Mouse (Mus musculus) ES-E14 (cell line): ENCODE measurements around the gene Srebf1. TPM values are rescaled to one million over a fixed set of nuclear protein-coding genes. Genes with fewer than 3 reads are reported as not detected.

Experiments
- DNase-seq: peaks from one replicate; pipeline ENCODE4 v3.0.0-alpha.2; 2013; ENCODE audit warnings: low read depth, low spot score
- H3K27ac ChIP-seq: 2 replicates; pipeline ENCODE4 v1.5.1; 2012; ENCODE audit warnings: low read depth, mild to moderate bottlenecking, low read length, moderate library complexity, mixed read lengths; ENCODE audit not compliant: poor library complexity, insufficient read depth, severe bottlenecking
- H3K36me3 ChIP-seq: 2 replicates; pipeline ENCODE4 v1.6.1; 2012; ENCODE audit warnings: mild to moderate bottlenecking, low read length, moderate library complexity, mixed read lengths; ENCODE audit not compliant: control insufficient read depth, poor library complexity, insufficient read depth, severe bottlenecking
- H3K4me1 ChIP-seq, 2 experiments: fragments of 150-350 bp in 1 of 2; sonication (generic) in 1 of 2; 2 replicates each; pipeline ENCODE4 v1.6.1; 2012; ENCODE audit warnings: low read length in 2 of 2, mild to moderate bottlenecking in 1 of 2, mixed read lengths in 1 of 2; ENCODE audit not compliant: control insufficient read depth in 2 of 2, insufficient read depth in 2 of 2, poor library complexity in 1 of 2
- H3K4me3 ChIP-seq, 2 experiments: fragments of 150-350 bp in 1 of 2; sonication (generic) in 1 of 2; 2 replicates each; pipeline ENCODE4 v1.5.1; 2012; ENCODE audit warnings: low read length in 2 of 2, low read depth in 1 of 2, mild to moderate bottlenecking in 1 of 2, mixed read lengths in 1 of 2; ENCODE audit not compliant: insufficient read depth in 1 of 2, poor library complexity in 1 of 2, severe bottlenecking in 1 of 2
- H3K9ac ChIP-seq: 2 replicates; pipeline ENCODE4 v1.6.1; 2012; ENCODE audit warnings: low read depth, mild to moderate bottlenecking, low read length, mixed read lengths; ENCODE audit not compliant: poor library complexity, insufficient read depth, severe bottlenecking
- H3K9me3 ChIP-seq: fragments of 150-350 bp; sonication (generic); 2 replicates; pipeline ENCODE4 v1.6.1; 2012; ENCODE audit warnings: low read depth, mild to moderate bottlenecking, low read length; ENCODE audit not compliant: control insufficient read depth, insufficient read depth
- CHD2 ChIP-seq: IDR thresholded peaks from 2 replicates; pipeline ENCODE4 v1.6.1; 2014; ENCODE audit warnings: mild to moderate bottlenecking, low read depth, low read length, inconsistent platforms
- HCFC1 ChIP-seq: IDR thresholded peaks from 2 replicates; pipeline ENCODE4 v1.6.1; 2012; ENCODE audit warnings: low read length, inconsistent platforms, borderline replicate concordance; ENCODE audit not compliant: insufficient read depth
- MAFK ChIP-seq: IDR thresholded peaks from 2 replicates; pipeline ENCODE4 v1.6.1; 2014; ENCODE audit warnings: mild to moderate bottlenecking, low read depth, low read length, inconsistent platforms; ENCODE audit not compliant: insufficient read depth
- ZC3H11A ChIP-seq: IDR thresholded peaks from 2 replicates; pipeline ENCODE4 v1.6.1; 2012; ENCODE audit warnings: low read depth, mild to moderate bottlenecking, inconsistent platforms, low read length, borderline replicate concordance
- ZNF384 ChIP-seq: IDR thresholded peaks from 2 replicates; pipeline ENCODE4 v1.6.1; 2012; ENCODE audit warnings: low read depth, low read length, inconsistent platforms
- in situ Hi-C, 2 experiments: fragments of 600-800 bp; cut with MboI; formaldehyde crosslinking; loops; one replicate each; pipeline ENCODE4 v1.15.1; 2025; ENCODE audit warnings: low sequenced_read_pairs in 2 of 2, inconsistent platforms in 1 of 2; ENCODE audit not compliant: unreplicated experiment in 2 of 2
- total RNA-seq: library from RNA; depleted of rRNA; stranded (reverse); fragments of 300-350 nt; gene quantifications from 2 replicates; pipeline ENCODE4 v1.2.3, GENCODE M21; 2012

Gene Srebf1
- total RNA-seq, 1 experiment: 136 TPM

DNA sequence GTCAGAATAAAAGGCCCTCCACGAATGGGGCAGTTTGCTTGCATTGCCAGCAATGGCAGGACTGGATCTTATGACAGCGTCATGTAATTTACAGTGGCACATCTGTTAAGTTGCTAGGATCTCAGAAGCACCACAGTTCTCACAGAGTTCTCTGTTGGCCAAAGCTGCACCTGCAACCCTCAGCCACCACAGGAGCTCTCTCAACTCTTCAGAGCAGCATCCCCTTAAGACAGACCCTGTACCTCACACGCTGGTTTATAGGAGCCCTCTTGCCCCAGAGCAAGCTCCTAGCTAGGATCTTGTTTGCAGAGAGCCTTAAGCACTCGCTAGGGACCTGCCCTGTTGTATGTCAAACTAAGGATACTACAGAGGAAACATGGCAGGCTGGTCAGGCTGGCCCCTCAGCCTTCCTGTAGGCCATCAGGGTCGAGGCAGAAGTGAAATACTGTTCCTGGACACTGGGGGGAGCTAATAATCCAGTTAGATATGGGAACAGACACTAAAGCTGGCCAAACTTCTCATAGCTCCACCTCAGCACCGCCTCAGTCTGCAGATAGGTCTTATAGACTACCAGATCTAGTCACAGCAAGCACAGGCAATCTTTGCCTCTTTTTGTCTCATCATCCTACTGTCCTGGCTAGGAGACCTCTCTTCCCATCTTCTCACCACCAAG is 28.7 kb upstream of the Srebf1 start:
- Histone ChIP-seq H3K27ac (no peak overlapping the region), H3K36me3 (no peaks in the 10 kb centered on the region), H3K9ac (no peak overlapping the region), H3K4me3 (no peak overlapping the region), H3K9me3 (no peaks in the 10 kb centered on the region), H3K4me1 (peaks cover 6 to 11% of the 10 kb centered on the region in 2 experiments; a peak in 3 of 4 replicates)
- in situ Hi-C loops: no loop called here
- DNase-seq: no peak
- no peak for TF ChIP-seq HCFC1
- peak; percentile 34; the same call in 1 of the 2 replicates for TF ChIP-seq ZC3H11A

DNA sequence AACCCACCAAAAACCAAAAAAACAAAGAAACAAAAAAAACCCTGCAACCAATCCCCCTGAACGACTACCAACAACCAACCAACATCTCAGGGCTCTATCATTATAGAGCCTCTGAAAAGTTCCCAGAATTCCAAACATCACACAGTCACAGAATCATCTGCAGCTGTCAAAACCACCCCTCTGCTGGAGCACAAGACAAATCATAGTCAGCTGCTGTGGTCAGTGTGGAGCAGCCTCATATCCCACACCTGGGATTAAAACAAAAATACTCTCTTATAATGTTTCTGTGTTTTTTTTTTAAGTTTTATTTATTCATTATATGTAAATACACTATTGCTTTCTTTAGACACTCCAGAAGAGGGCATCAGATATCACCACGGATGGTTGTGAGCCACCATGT is 27.5 kb upstream of the Srebf1 start:
- Histone ChIP-seq H3K9me3 (no peaks in the 10 kb centered on the region), H3K36me3 (no peaks in the 10 kb centered on the region), H3K9ac (no peak overlapping the region), H3K4me1 (peaks cover 6 to 12% of the 10 kb centered on the region in 2 experiments; a peak in 3 of 4 replicates), H3K4me3 (no peak overlapping the region), H3K27ac (no peak overlapping the region)
- DNase-seq: no peak
- no peak for TF ChIP-seq MAFK
- no peak for TF ChIP-seq ZNF384
- no peak for TF ChIP-seq ZC3H11A
- no peak for TF ChIP-seq HCFC1
- no peak for TF ChIP-seq CHD2
- in situ Hi-C loops: no loop called here

DNA sequence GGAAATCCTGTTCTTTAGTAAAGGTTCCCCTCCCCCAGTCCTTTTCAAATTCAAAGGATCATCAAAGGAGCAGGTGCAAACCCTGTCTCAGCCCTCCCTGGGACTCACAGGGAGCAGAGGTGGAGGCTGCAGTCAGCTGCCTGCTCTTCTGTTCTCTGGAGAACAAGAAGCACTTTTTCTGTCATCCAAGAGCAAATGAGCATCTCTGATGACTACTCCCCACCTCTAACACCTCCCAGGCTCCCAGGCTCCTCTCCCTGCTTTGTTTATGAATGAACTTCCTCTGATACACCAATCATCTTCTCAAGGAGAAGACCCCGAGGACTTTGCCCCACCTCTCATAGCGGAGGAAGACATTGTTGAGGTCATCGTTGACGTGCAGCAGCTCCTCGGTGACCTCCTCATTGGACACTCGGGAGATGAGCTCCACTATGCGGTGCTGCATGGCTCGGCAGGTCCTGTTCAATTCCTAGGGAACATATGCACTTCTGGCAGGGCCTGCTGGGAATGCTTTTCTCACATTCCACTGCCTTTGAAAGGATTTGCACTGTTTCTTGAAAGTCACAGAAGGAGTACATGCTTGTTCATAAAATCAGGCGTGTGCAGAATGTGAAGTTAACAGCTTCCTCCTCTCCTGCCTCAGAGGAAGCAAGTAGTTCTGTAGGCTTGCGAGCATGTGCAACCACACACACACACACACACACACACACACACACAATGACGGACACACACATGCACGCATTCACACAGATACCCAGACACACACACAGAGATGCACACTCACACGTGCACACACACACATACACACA is 26.4 kb upstream of the Srebf1 start:
- peak; percentile 66 for DNase-seq
- H3K27ac ChIP-seq: no peak overlapping the region

DNA sequence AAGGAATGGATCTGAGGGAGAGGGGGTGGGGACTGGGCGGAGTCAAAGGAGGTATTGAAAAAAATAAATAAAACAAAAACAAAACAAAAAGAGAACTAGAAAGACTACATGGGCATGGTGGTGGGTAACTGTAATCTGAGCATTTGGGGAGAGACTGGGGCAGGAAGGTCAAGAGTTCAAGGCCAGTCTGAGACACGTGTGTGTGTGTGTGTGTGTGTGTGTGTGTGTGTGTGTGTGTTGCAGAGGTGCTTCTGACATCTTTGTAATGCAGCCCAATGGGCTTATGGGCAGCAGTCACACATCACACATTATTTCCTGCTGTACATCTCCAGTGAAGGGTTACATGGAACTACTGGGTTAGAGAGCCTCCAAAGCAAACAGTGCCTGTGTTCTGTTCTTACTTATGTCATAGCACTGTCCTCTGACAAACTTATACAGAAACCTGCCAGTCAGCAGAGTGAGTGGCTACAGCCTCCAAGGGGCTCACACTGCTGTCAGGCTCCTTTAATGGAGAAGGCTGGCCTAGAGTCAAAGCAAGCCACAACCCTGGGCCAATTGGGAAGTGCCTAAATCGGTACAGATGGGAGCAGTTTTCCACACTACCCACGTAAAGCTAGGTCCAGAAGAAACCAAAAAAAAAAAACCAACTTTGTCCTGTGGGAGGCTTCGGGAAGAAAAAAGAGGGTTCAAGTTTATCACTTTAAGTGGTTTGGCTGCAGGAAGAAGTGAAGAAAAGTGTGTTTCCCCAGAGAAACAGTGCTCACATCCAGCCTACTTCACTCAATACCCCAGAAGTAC is 25.6 kb upstream of the Srebf1 start:
- in situ Hi-C loops: no loop called here
- TF ChIP-seq CHD2 (no peak), ZC3H11A (no peak), ZNF384 (no peak), MAFK (no peak), HCFC1 (no peak)

More for the DNA sequence above, 26.4 kb upstream of the Srebf1 start:
- Histone ChIP-seq H3K9ac (no peak overlapping the region), H3K4me1 (peaks cover 6 to 12% of the 10 kb centered on the region in 2 experiments; a peak in 3 of 4 replicates), H3K4me3 (no peak overlapping the region), H3K9me3 (no peaks in the 10 kb centered on the region), H3K36me3 (no peaks in the 10 kb centered on the region)
- in situ Hi-C loops: no loop called here
- no peak for TF ChIP-seq MAFK
- no peak for TF ChIP-seq CHD2

More for the DNA sequence above, 25.6 kb upstream of the Srebf1 start:
- H3K9me3 ChIP-seq: no peaks in the 10 kb centered on the region
- H3K36me3 ChIP-seq: no peaks in the 10 kb centered on the region
- no peak overlapping the region for H3K9ac ChIP-seq
- peak overlapping the region; percentile 64; the same call in 1 of the 2 replicates for H3K27ac ChIP-seq
- no peak overlapping the region for H3K4me3 ChIP-seq
- DNase-seq: no peak
- H3K4me1 ChIP-seq: peaks cover 6 to 12% of the 10 kb centered on the region in 2 experiments; a peak in 3 of 4 replicates
